ENCODE assay signal across 14 mouse cellular contexts in genomic region chr1:89617336-89617735, GRCm38 (mm10).
DNase-seq lines count a peak whose midpoint lies in the region; ATAC-seq and TF ChIP-seq lines count a peak whose summit lies in the region.
"Had no signal": no experiment of that assay in that cellular context is flagged by ENCODE, and none has a peak within 500 bp of the region (broad histone marks: within the 10 kb centered on the region; RNA-seq: fewer than 3 reads in every experiment).

No protein-coding gene starts in this region.

- H3K4me3 ChIP-seq in heart, adult 2 months = no peak overlapping the region
- no peak overlapping the region for H3K4me3 ChIP-seq in heart, embryonic 12.5 days
- no peak overlapping the region for H3K4me3 ChIP-seq in thymus, adult 2 months (ENCODE audit: control insufficient read depth, insufficient read depth, low read length)
- H3K4me3 ChIP-seq: lung, embryonic 15.5 days; midbrain, embryonic 12.5 days had no signal

- no peak overlapping the region for H3K4me2 ChIP-seq in heart, embryonic 12.5 days
- H3K4me2 ChIP-seq: lung, embryonic 15.5 days; midbrain, embryonic 12.5 days had no signal

- 21% methylated on average over 9 of the region's 9 CpGs for WGBS in heart, adult 2 months
- 82% methylated on average over 9 of the region's 9 CpGs for WGBS in heart, embryonic 12.5 days
- WGBS in thymus, adult 2 months = 89% methylated on average over 9 of the region's 9 CpGs

- H3K4me1 ChIP-seq in heart, adult 2 months (ENCODE audit: control insufficient read depth, insufficient read depth, low read length) = peaks cover 44% of the 10 kb centered on the region
- H3K4me1 ChIP-seq in heart, embryonic 12.5 days (replicated peaks) = peaks cover 77% of the 10 kb centered on the region
- H3K4me1 ChIP-seq in thymus, adult 2 months (replicated peaks; ENCODE audit: control insufficient read depth, insufficient read depth, low read length) = no peaks in the 10 kb centered on the region

- DNase-seq in heart, adult 2 months = peak; percentile 60 to 77
- DNase-seq in adipocyte (ENCODE audit: low spot score) = peak; percentile 69
- DNase-seq in gastrocnemius, postnatal 10 days = peak; percentile 47
- DNase-seq in heart, postnatal 4 days = peak; percentile 47
- DNase-seq in layer of hippocampus, postnatal 25 days (ENCODE audit: extremely low spot score in 1 of 2, low spot score in 1 of 2) = no peak
- no peak for DNase-seq in kidney, adult 18-20 months
- DNase-seq in thymus, adult 2 months = no peak
- DNase-seq: cerebellum, adult 9-11 months; thymus, postnatal 36 days had no signal

- no peaks in the 10 kb centered on the region for H3K79me2 ChIP-seq in heart, adult 2 months (replicated peaks; ENCODE audit: control insufficient read depth, insufficient read depth, low read length)

- no peaks in the 10 kb centered on the region for H3K27me3 ChIP-seq in heart, adult 2 months (ENCODE audit: control insufficient read depth, insufficient read depth, low read length)
- H3K27me3 ChIP-seq in heart, embryonic 12.5 days (replicated peaks) = no peaks in the 10 kb centered on the region
- no peaks in the 10 kb centered on the region for H3K27me3 ChIP-seq in thymus, adult 2 months (ENCODE audit: control insufficient read depth, insufficient read depth, low read length)
- H3K27me3 ChIP-seq: lung, embryonic 15.5 days; midbrain, embryonic 12.5 days had no signal

- no peaks in the 10 kb centered on the region for H3K9me3 ChIP-seq in heart, embryonic 12.5 days (replicated peaks)
- H3K9me3 ChIP-seq: lung, embryonic 15.5 days; midbrain, embryonic 12.5 days had no signal

- peak; percentile 48; the same call in 1 of the 2 replicates for TF ChIP-seq EP300 in heart, adult 2 months (IDR thresholded peaks at IDR 0.05; ENCODE audit: insufficient read depth, low read depth, low read length)

- H3K27ac ChIP-seq in heart, adult 2 months = peak overlapping the region; percentile 74
- no peak overlapping the region for H3K27ac ChIP-seq in heart, embryonic 12.5 days (ENCODE audit: poor library complexity, severe bottlenecking)
- no peak overlapping the region for H3K27ac ChIP-seq in thymus, adult 2 months (ENCODE audit: control insufficient read depth, insufficient read depth, low read length)
- H3K27ac ChIP-seq: hindbrain, postnatal 0 days; kidney, postnatal 0 days; lung, embryonic 15.5 days; midbrain, embryonic 12.5 days had no signal

- no peak for TF ChIP-seq CTCF in heart, adult 2 months (IDR thresholded peaks at IDR 0.05)
- TF ChIP-seq CTCF in thymus, adult 2 months (IDR thresholded peaks at IDR 0.05; ENCODE audit: borderline replicate concordance, control insufficient read depth, extremely low read depth, insufficient read depth, low read length, poor library complexity) = no peak

- intact Hi-C loops in heart, adult 2 months (cut with DNase I) = no loop called here

- ATAC-seq in heart, embryonic 12.5 days (ENCODE audit: insufficient number of reproducible peaks, low FRiP score) = no peak
- ATAC-seq: hindbrain, postnatal 0 days had no signal

- 0 out of 2 replicates have a peak, but pooled peaks have one; percentile 7 for TF ChIP-seq POLR2A in heart, adult 2 months (IDR thresholded peaks at IDR 0.05; ENCODE audit: insufficient read depth, low read depth, low read length)
- no peak for TF ChIP-seq POLR2A in thymus, adult 2 months (IDR thresholded peaks at IDR 0.05; ENCODE audit: control insufficient read depth, extremely low read depth, insufficient read depth, low read length, poor library complexity)

- H3K36me3 ChIP-seq in heart, adult 2 months (ENCODE audit: control insufficient read depth, insufficient read depth, low read length) = peaks cover 3% of the 10 kb centered on the region; the same call in 1 of the 2 replicates
- H3K36me3 ChIP-seq in heart, embryonic 12.5 days = peaks cover 3% of the 10 kb centered on the region; the same call in 1 of the 2 replicates
- H3K36me3 ChIP-seq in thymus, adult 2 months (ENCODE audit: control insufficient read depth, insufficient read depth, low read length) = no peaks in the 10 kb centered on the region
- H3K36me3 ChIP-seq: lung, embryonic 15.5 days had no signal

- H3K9ac ChIP-seq in heart, adult 2 months (ENCODE audit: low read depth, low read length) = no peak overlapping the region; the same call in 1 of the 2 replicates
- H3K9ac ChIP-seq in heart, embryonic 12.5 days = no peak overlapping the region
- H3K9ac ChIP-seq: lung, embryonic 15.5 days; midbrain, embryonic 12.5 days had no signal

Comparison
In these comparisons a context has a peak if more than half of its experiments do, and no peak if none do; other contexts are left out.
1. DNase-seq: peak in heart, adult 2 months (2 of 2), adipocyte (single experiment), gastrocnemius, postnatal 10 days (single experiment) and heart, postnatal 4 days (single experiment); none in layer of hippocampus, postnatal 25 days (0 of 2), kidney, adult 18-20 months (single experiment) and thymus, adult 2 months (single experiment).